In genomic region chr4:154472569-154472968, GRCm38 (mm10) we compare ENCODE assay signal across 18 mouse cellular contexts.
A peak's percentile ranks its signal among the peaks of the same experiment; 100 is the strongest.
DNase-seq lines count a peak whose midpoint lies in the region; ATAC-seq and TF ChIP-seq lines count a peak whose summit lies in the region.
"Had no signal": no experiment of that assay in that cellular context is flagged by ENCODE, and none has a peak within 500 bp of the region (broad histone marks: within the 10 kb centered on the region; RNA-seq: fewer than 3 reads in every experiment).

No protein-coding gene starts in this region.

- H3K4me1 ChIP-seq in forebrain, embryonic 10.5 days: peaks cover 82% of the 10 kb centered on the region
- H3K4me1 ChIP-seq in forebrain, postnatal 0 days (ENCODE audit: insufficient read depth): peaks cover 8% of the 10 kb centered on the region; the same call in 1 of the 2 replicates
- H3K4me1 ChIP-seq in midbrain, embryonic 11.5 days (ENCODE audit: control insufficient read depth, insufficient read depth, low read length): peaks cover 44% of the 10 kb centered on the region
- H3K4me1 ChIP-seq in midbrain, embryonic 15.5 days: peaks cover 31% of the 10 kb centered on the region
- peaks cover 84% of the 10 kb centered on the region for H3K4me1 ChIP-seq in limb, embryonic 10.5 days
- H3K4me1 ChIP-seq in neural tube, embryonic 12.5 days: peaks cover 43% of the 10 kb centered on the region

- H3K4me3 ChIP-seq in forebrain, embryonic 10.5 days: no peak overlapping the region
- H3K4me3 ChIP-seq in forebrain, postnatal 0 days (ENCODE audit: low read depth, low read length): no peak overlapping the region
- no peak overlapping the region for H3K4me3 ChIP-seq in midbrain, embryonic 11.5 days (ENCODE audit: low read depth, low read length)
- H3K4me3 ChIP-seq in midbrain, embryonic 15.5 days: no peak overlapping the region
- no peak overlapping the region for H3K4me3 ChIP-seq in limb, embryonic 10.5 days
- H3K4me3 ChIP-seq in neural tube, embryonic 12.5 days: no peak overlapping the region
- H3K4me3 ChIP-seq: gastrocnemius, adult 2 months; heart, embryonic 13.5 days; limb, embryonic 13.5 days; neural tube, embryonic 13.5 days; stomach, embryonic 15.5 days had no signal

- 29% methylated on average over 8 of the region's 8 CpGs for WGBS in forebrain, embryonic 10.5 days
- WGBS in forebrain, postnatal 0 days: 39% methylated on average over 8 of the region's 8 CpGs
- 24% methylated on average over 8 of the region's 8 CpGs for WGBS in midbrain, embryonic 11.5 days
- WGBS in midbrain, embryonic 15.5 days: 18% methylated on average over 8 of the region's 8 CpGs
- whole genome bisulfite sequencing in limb, embryonic 10.5 days: 13% methylated on average over 8 of the region's 8 CpGs
- 6% methylated on average over 8 of the region's 8 CpGs for WGBS in neural tube, embryonic 12.5 days

- ATAC-seq in forebrain, postnatal 0 days: no peak
- peak; percentile 10; the same call in 1 of the 2 replicates for ATAC-seq in midbrain, embryonic 11.5 days (ENCODE audit: low FRiP score)
- no peak for ATAC-seq in midbrain, embryonic 15.5 days (replicated peaks)
- no peak for ATAC-seq in neural tube, embryonic 12.5 days (ENCODE audit: low FRiP score, low read depth)
- ATAC-seq: liver, postnatal 0 days had no signal

- no peaks in the 10 kb centered on the region for H3K9me3 ChIP-seq in forebrain, embryonic 10.5 days
- H3K9me3 ChIP-seq in forebrain, postnatal 0 days (ENCODE audit: low read length): no peaks in the 10 kb centered on the region
- H3K9me3 ChIP-seq in midbrain, embryonic 11.5 days (ENCODE audit: control insufficient read depth, low read length): no peaks in the 10 kb centered on the region
- no peaks in the 10 kb centered on the region for H3K9me3 ChIP-seq in midbrain, embryonic 15.5 days
- no peaks in the 10 kb centered on the region for H3K9me3 ChIP-seq in limb, embryonic 10.5 days (replicated peaks)
- H3K9me3 ChIP-seq in neural tube, embryonic 12.5 days: no peaks in the 10 kb centered on the region
- H3K9me3 ChIP-seq: heart, embryonic 13.5 days; limb, embryonic 13.5 days; neural tube, embryonic 13.5 days; stomach, embryonic 15.5 days had no signal

- H3K9ac ChIP-seq in forebrain, postnatal 0 days: no peak overlapping the region
- peak overlapping the region; percentile 21; the same call in 1 of the 2 replicates for H3K9ac ChIP-seq in midbrain, embryonic 11.5 days (ENCODE audit: low read length)
- no peak overlapping the region for H3K9ac ChIP-seq in midbrain, embryonic 15.5 days
- no peak overlapping the region for H3K9ac ChIP-seq in neural tube, embryonic 12.5 days
- H3K9ac ChIP-seq: limb, embryonic 13.5 days; liver, postnatal 0 days; stomach, embryonic 15.5 days had no signal

- peaks cover 11% of the 10 kb centered on the region for H3K36me3 ChIP-seq in forebrain, embryonic 10.5 days (replicated peaks)
- no peaks in the 10 kb centered on the region for H3K36me3 ChIP-seq in forebrain, postnatal 0 days (ENCODE audit: insufficient read depth)
- no peaks in the 10 kb centered on the region for H3K36me3 ChIP-seq in midbrain, embryonic 11.5 days (ENCODE audit: control insufficient read depth, insufficient read depth, low read length)
- no peaks in the 10 kb centered on the region for H3K36me3 ChIP-seq in midbrain, embryonic 15.5 days (replicated peaks)
- peaks cover 25% of the 10 kb centered on the region for H3K36me3 ChIP-seq in limb, embryonic 10.5 days
- H3K36me3 ChIP-seq in neural tube, embryonic 12.5 days: no peaks in the 10 kb centered on the region
- H3K36me3 ChIP-seq: heart, embryonic 13.5 days; neural tube, embryonic 13.5 days; stomach, embryonic 15.5 days had no signal

- TF ChIP-seq CTCF in forebrain, postnatal 0 days (IDR thresholded peaks at IDR 0.05; ENCODE audit: low read depth): no peak

- H3K4me2 ChIP-seq in forebrain, postnatal 0 days (ENCODE audit: low read depth): no peak overlapping the region
- H3K4me2 ChIP-seq in midbrain, embryonic 11.5 days: peak overlapping the region; percentile 10; the same call in 1 of the 2 replicates
- H3K4me2 ChIP-seq in midbrain, embryonic 15.5 days: no peak overlapping the region
- peak overlapping the region; percentile 21 for H3K4me2 ChIP-seq in neural tube, embryonic 12.5 days (replicated peaks)
- H3K4me2 ChIP-seq: heart, embryonic 13.5 days; limb, embryonic 13.5 days; stomach, embryonic 15.5 days had no signal

- peak; percentile 51 for DNase-seq in forebrain, embryonic 10.5 days (ENCODE audit: extremely low spot score, low spot score)
- no peak for DNase-seq in forebrain, postnatal 0 days
- peak; percentile 92 for DNase-seq in midbrain, embryonic 11.5 days (ENCODE audit: low spot score, missing footprints)
- peak; percentile 57 for DNase-seq in limb, embryonic 10.5 days (ENCODE audit: low spot score)
- no peak for DNase-seq in adrenal gland, adult 2 months
- DNase-seq in adrenal gland, postnatal 25 days: no peak
- DNase-seq: cerebellum, adult 8-10 months; gastrocnemius, adult 2 months; kidney, postnatal 36 days; layer of hippocampus, postnatal 36 days; liver, postnatal 0 days had no signal

- H3K27ac ChIP-seq in forebrain, embryonic 10.5 days: peak overlapping the region; percentile 82
- no peak overlapping the region for H3K27ac ChIP-seq in forebrain, postnatal 0 days (ENCODE audit: low read depth, low read length)
- H3K27ac ChIP-seq in midbrain, embryonic 11.5 days (ENCODE audit: low read depth, low read length): peak overlapping the region; percentile 22; the same call in 1 of the 2 replicates
- H3K27ac ChIP-seq in midbrain, embryonic 15.5 days: no peak overlapping the region
- peak overlapping the region; percentile 63 for H3K27ac ChIP-seq in limb, embryonic 10.5 days
- no peak overlapping the region; the same call in 1 of the 2 replicates for H3K27ac ChIP-seq in neural tube, embryonic 12.5 days
- H3K27ac ChIP-seq: gastrocnemius, adult 2 months; heart, embryonic 13.5 days; limb, embryonic 13.5 days; neural tube, embryonic 13.5 days had no signal

- H3K27me3 ChIP-seq in forebrain, embryonic 10.5 days (ENCODE audit: poor library complexity, severe bottlenecking): peaks cover 89% of the 10 kb centered on the region
- H3K27me3 ChIP-seq in forebrain, postnatal 0 days (ENCODE audit: insufficient read depth, low read length): peaks cover 5% of the 10 kb centered on the region; the same call in 1 of the 2 replicates
- peaks cover 80% of the 10 kb centered on the region for H3K27me3 ChIP-seq in midbrain, embryonic 11.5 days (ENCODE audit: control insufficient read depth, insufficient read depth, low read length)
- H3K27me3 ChIP-seq in midbrain, embryonic 15.5 days (replicated peaks): peaks cover 71% of the 10 kb centered on the region
- H3K27me3 ChIP-seq in limb, embryonic 10.5 days (ENCODE audit: low read depth, poor library complexity, severe bottlenecking): peaks cover 56% of the 10 kb centered on the region
- peaks cover 83% of the 10 kb centered on the region for H3K27me3 ChIP-seq in neural tube, embryonic 12.5 days (replicated peaks)
- H3K27me3 ChIP-seq: CH12.LX had no signal

Comparison
In these comparisons a context has a peak if more than half of its experiments do, and no peak if none do; other contexts are left out.
1. DNase-seq: peak in forebrain, embryonic 10.5 days (single experiment), midbrain, embryonic 11.5 days (single experiment) and limb, embryonic 10.5 days (single experiment); none in forebrain, postnatal 0 days (single experiment), adrenal gland, adult 2 months (single experiment) and adrenal gland, postnatal 25 days (single experiment).
2. H3K27ac ChIP-seq: peak in forebrain, embryonic 10.5 days (single experiment), midbrain, embryonic 11.5 days (single experiment) and limb, embryonic 10.5 days (single experiment); none in forebrain, postnatal 0 days (single experiment), midbrain, embryonic 15.5 days (single experiment) and neural tube, embryonic 12.5 days (single experiment).
3. H3K4me2 ChIP-seq: peak in midbrain, embryonic 11.5 days (single experiment) and neural tube, embryonic 12.5 days (single experiment); none in forebrain, postnatal 0 days (single experiment) and midbrain, embryonic 15.5 days (single experiment).